Mouse (Mus musculus): ENCODE data around the gene Hist1h3f. TPM values are rescaled to one million over a fixed set of nuclear protein-coding genes. Genes with fewer than 3 reads are reported as not detected.
"Not testable (repeated sequence)": the region's sequence is repeated elsewhere in the genome, so short reads cannot be mapped to it uniquely, and the experiment has no call there.

Hist1h3f gene
- polyA plus RNA-seq, 1 experiment from 2014 or later: 0.92 TPM

DNA sequence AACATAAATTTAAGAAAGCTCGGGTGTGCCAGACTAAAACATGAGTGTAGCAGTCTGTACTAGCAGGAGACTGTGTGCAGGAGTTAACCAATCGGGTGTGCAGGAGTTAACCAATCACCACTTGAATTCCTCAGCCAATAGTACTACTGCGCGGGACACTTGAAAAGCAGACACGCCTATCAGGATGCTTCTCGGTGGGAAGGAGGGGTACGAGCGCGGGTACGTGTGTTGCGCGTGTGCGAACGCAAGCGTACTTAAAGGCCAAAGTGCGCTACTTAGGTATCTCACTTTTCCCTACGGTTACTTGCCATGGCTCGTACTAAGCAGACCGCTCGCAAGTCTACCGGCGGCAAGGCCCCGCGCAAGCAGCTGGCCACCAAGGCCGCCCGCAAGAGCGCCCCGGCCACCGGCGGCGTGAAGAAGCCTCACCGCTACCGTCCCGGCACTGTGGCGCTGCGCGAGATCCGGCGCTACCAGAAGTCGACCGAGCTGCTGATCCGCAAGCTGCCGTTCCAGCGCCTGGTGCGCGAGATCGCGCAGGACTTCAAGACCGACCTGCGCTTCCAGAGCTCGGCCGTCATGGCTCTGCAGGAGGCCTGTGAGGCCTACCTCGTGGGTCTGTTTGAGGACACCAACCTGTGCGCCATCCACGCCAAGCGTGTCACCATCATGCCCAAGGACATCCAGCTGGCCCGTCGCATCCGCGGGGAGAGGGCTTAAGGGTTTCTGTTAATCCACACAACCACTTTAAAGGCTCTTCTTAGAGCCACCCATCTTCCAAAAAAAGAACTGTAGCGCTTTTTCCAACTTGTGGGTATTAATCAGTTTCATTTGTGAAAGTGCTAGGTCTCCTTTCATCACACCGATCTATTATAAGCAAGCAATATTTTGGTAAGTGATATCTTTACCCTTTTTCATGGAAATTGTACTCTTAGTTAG, 8.4 kb upstream of the Hist1h3f start, which contains the start of gene Hist1h3g:
Gene Hist1h3g, plus strand, starts transcription at position 286 of the 939 bp plus-strand sequence.
- not testable (repeated sequence) for H3K27me3 ChIP-seq (ENCODE audit: insufficient read depth, poor library complexity, severe bottlenecking); H3K9me3 ChIP-seq; H3K36me3 ChIP-seq
- peak within 1 kb of the TSS; percentile 98 for H3K27ac ChIP-seq
- under 1% methylated on average over 57 of the region's 62 CpGs for WGBS
- peak; percentile 92 for DNase-seq (ENCODE audit: low spot score)
- peak within 1 kb of the TSS; percentile 64 for H3K4me3 ChIP-seq
- H3K4me1 ChIP-seq (replicated peaks): peaks cover 47% of the 10 kb centered on the region

DNA sequence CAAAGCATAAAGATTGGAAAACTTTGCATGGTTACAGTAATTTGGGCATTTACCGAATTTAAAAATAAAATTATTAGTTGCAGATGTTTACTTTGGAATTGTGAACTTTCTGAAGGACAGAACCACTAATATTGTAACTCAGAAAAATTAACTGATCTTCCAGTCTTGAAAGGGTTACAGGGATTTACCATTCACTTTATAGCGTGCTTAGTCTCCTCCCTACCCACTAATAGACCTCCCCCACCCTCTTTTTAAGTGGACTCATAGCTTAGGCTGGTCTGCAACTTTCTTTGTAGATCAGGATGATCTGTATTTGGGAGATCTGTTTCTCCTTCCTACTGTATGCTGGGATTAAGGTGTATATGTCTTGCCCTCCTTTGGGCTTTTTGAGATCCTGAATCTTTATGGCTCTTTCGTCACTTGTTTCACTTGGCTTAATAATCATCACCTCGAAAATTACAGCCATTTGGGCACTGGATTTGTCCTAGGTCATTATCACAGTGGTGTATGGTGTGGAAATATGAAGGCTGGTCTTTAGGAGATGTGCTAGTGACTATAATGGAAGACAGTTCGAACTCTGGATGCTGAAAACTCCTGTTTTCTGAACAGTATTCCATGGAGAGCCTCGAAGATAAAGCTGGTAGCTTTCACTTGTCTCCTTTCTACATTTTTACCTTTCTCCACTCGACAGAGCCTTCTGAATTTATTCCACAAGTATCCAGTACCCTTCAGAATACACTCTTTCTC, 7.6 kb upstream of the Hist1h3f start:
- no peaks in the 10 kb centered on the region for H3K9me3 ChIP-seq
- no peaks in the 10 kb centered on the region for H3K36me3 ChIP-seq
- WGBS: 27% methylated on average over 7 of the region's 7 CpGs
- H3K27ac ChIP-seq: peak overlapping the region; percentile 98
- H3K4me3 ChIP-seq: peak overlapping the region; percentile 64
- peaks cover 47% of the 10 kb centered on the region for H3K4me1 ChIP-seq (replicated peaks)
- no peaks in the 10 kb centered on the region for H3K27me3 ChIP-seq (ENCODE audit: insufficient read depth, poor library complexity, severe bottlenecking)
- DNase-seq (ENCODE audit: low spot score): no peak

GRCm38 (mm10) chr13:23537006-23537710, 6.7 kb upstream of the Hist1h3f start:
- H3K36me3 ChIP-seq: no peaks in the 10 kb centered on the region
- H3K4me3 ChIP-seq: peak overlapping the region; percentile 64
- H3K27ac ChIP-seq: peak overlapping the region; percentile 98; the same call in 1 of the 2 replicates
- peaks cover 47% of the 10 kb centered on the region for H3K4me1 ChIP-seq (replicated peaks)
- no peaks in the 10 kb centered on the region for H3K27me3 ChIP-seq (ENCODE audit: insufficient read depth, poor library complexity, severe bottlenecking)
- no peaks in the 10 kb centered on the region for H3K9me3 ChIP-seq
- DNase-seq (ENCODE audit: low spot score): no peak
- 83% methylated on average over 3 of the region's 3 CpGs for WGBS

DNA sequence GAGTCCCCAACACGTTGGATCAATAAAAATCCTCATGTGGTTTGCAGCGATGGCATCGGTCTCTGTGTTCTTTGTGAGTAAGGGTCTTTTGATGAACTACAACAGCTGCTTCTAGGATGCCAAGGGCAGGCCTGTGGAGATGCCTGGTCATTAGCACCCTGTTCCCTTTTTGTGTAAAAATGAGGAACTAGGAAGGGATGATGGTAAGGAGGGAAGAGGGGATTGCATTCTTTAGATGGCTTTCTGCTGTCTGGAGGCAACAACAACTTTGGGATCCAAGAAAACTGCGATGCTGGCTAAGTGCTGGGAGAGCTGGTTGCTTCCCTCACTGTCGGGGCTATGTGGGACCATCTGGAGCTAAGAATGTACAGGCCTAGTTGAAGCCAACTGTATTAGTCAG, 5.6 kb upstream of the Hist1h3f start:
- no peaks in the 10 kb centered on the region for H3K36me3 ChIP-seq
- no peaks in the 10 kb centered on the region for H3K27me3 ChIP-seq (ENCODE audit: insufficient read depth, poor library complexity, severe bottlenecking)
- peaks cover 42% of the 10 kb centered on the region for H3K4me1 ChIP-seq (replicated peaks)
- H3K27ac ChIP-seq: peak overlapping the region; percentile 60
- 83% methylated on average over 5 of the region's 5 CpGs for WGBS
- H3K9me3 ChIP-seq: no peaks in the 10 kb centered on the region
- no peak for DNase-seq (ENCODE audit: low spot score)
- no peak overlapping the region; the same call in 1 of the 2 replicates for H3K4me3 ChIP-seq

DNA sequence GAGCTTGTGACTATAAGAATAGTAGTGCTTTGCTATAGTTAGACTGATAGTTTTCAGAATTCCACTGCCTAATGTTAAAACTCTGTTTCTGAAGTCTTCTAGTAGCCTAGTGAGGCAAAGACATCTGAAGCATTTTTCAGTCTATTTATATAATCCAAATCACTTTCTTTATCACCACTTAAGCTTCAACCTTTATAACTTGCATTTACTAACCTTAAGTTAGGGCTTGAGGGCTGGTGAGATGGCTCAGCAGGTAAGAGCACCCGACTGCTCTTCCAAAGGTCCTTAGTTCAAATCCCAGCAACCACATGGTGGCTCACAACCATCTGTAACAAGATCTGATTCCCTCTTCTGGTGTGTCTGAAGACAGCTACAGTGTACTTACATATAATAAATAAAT, 4.0 kb upstream of the Hist1h3f start:
- 76% methylated on average over 1 of the region's 1 CpGs for WGBS
- H3K4me3 ChIP-seq; DNase-seq (ENCODE audit: low spot score): not testable (repeated sequence)

DNA sequence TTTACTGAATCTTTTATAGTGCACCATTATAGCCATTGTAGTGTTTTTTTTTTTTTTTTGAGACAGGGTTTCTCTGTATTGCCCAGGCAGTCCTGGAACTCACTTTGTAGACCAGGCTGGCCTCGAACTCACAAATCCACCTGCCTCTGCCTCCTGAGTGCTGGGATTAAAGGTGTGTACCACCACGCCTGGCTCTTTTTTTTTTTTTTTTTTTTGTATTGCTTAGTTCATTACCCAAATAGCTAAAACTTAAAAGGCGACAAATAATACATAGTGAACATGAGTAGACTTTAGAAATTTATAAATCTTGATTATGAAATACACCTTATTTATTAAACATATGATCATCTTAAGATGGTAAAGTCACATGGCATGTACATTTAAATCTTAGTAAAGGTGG, 2.4 kb upstream of the Hist1h3f start:
- WGBS: 84% methylated on average over 3 of the region's 3 CpGs
- Histone ChIP-seq H3K27ac (no peak overlapping the region), H3K27me3 (ENCODE audit: insufficient read depth, poor library complexity, severe bottlenecking) (no peaks in the 10 kb centered on the region), H3K4me3 (no peak overlapping the region), H3K36me3 (no peaks in the 10 kb centered on the region), H3K9me3 (no peaks in the 10 kb centered on the region), H3K4me1 (replicated peaks) (peaks cover 31% of the 10 kb centered on the region)
- no peak for DNase-seq (ENCODE audit: low spot score)

More for the DNA sequence above, 4.0 kb upstream of the Hist1h3f start:
- not testable (repeated sequence) for H3K9me3 ChIP-seq; H3K36me3 ChIP-seq; H3K27me3 ChIP-seq (ENCODE audit: insufficient read depth, poor library complexity, severe bottlenecking); H3K27ac ChIP-seq
- H3K4me1 ChIP-seq (replicated peaks): peaks cover 34% of the 10 kb centered on the region

- H3K27me3 ChIP-seq (ENCODE audit: insufficient read depth, poor library complexity, severe bottlenecking); DNase-seq (ENCODE audit: low spot score); H3K36me3 ChIP-seq; H3K9me3 ChIP-seq: not testable (repeated sequence)
- 9% methylated on average over 3 of the region's 3 CpGs for WGBS
- Histone ChIP-seq H3K27ac (peak overlapping the region; percentile 95), H3K4me3 (peak overlapping the region; percentile 57), H3K4me1 (replicated peaks) (peaks cover 23% of the 10 kb centered on the region)
These were observed 1.4 kb upstream of the Hist1h3f start for GRCm38 (mm10) chr13:23542225-23542980.

DNA sequence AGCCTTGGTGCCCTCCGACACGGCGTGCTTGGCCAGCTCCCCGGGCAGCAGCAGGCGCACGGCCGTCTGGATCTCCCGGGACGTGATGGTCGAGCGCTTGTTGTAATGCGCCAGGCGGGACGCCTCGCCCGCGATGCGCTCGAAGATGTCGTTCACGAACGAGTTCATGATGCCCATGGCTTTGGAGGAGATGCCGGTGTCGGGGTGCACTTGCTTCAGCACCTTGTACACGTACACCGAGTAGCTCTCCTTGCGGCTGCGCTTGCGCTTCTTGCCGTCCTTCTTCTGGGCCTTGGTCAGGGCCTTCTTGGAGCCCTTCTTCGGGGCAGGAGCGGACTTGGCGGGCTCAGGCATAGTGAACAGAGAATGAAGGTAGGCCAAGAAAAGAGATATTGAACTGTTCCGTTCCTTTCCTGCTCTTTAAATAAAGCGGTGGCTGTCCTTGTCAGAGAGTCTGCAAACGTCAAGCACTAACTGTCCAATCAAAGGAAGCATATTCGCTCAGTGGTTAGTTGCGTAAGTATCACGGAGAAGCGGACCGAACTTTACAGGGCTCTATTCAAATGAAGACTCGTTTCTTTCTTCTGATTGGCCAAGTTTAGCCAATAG, 749 bp upstream of the Hist1h3f start, which contains the start of gene Hist1h2bh:
Gene Hist1h2bh, minus strand, starts transcription at position 394 of the 609 bp plus-strand sequence.
- DNase-seq (ENCODE audit: low spot score): peak; percentile 79
- Histone ChIP-seq H3K27ac (peak within 1 kb of the TSS; percentile 95), H3K4me1 (replicated peaks) (peaks cover 19% of the 10 kb centered on the region), H3K4me3 (peak within 1 kb of the TSS; percentile 57)
- H3K36me3 ChIP-seq; H3K27me3 ChIP-seq (ENCODE audit: insufficient read depth, poor library complexity, severe bottlenecking); H3K9me3 ChIP-seq: not testable (repeated sequence)
- WGBS: under 1% methylated on average over 42 of the region's 42 CpGs

DNA sequence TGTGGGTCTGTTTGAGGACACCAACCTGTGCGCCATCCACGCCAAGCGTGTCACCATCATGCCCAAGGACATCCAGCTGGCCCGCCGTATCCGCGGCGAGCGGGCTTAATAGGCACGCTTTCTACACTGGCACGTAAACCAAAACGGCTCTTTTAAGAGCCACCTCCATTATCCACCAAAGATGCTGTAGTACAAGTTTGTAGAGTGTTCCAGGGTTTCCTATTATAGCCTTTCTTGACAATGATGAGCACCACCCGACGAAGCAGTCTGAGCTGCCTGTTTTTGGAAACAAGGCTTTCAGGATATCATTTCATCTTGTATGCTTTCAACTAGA, 902 bp downstream of the Hist1h3f start:
- 0% methylated on average over 14 of the region's 14 CpGs for WGBS
- H3K27me3 ChIP-seq (ENCODE audit: insufficient read depth, poor library complexity, severe bottlenecking); DNase-seq (ENCODE audit: low spot score); H3K36me3 ChIP-seq; H3K9me3 ChIP-seq: not testable (repeated sequence)
- H3K4me3 ChIP-seq: peak overlapping the region; percentile 57
- H3K4me1 ChIP-seq (replicated peaks): peaks cover 15% of the 10 kb centered on the region
- peak overlapping the region; percentile 95 for H3K27ac ChIP-seq

GRCm38 (mm10) chr13:23546694-23547093, 2.8 kb downstream of the Hist1h3f start:
- H3K27me3 ChIP-seq (ENCODE audit: insufficient read depth, poor library complexity, severe bottlenecking): no peaks in the 10 kb centered on the region
- no peak overlapping the region for H3K4me3 ChIP-seq
- H3K27ac ChIP-seq: peak overlapping the region; percentile 80
- DNase-seq (ENCODE audit: low spot score): no peak
- 82% methylated on average over 5 of the region's 5 CpGs for WGBS
- no peaks in the 10 kb centered on the region for H3K9me3 ChIP-seq
- peaks cover 24% of the 10 kb centered on the region for H3K4me1 ChIP-seq (replicated peaks)
- no peaks in the 10 kb centered on the region for H3K36me3 ChIP-seq

DNA sequence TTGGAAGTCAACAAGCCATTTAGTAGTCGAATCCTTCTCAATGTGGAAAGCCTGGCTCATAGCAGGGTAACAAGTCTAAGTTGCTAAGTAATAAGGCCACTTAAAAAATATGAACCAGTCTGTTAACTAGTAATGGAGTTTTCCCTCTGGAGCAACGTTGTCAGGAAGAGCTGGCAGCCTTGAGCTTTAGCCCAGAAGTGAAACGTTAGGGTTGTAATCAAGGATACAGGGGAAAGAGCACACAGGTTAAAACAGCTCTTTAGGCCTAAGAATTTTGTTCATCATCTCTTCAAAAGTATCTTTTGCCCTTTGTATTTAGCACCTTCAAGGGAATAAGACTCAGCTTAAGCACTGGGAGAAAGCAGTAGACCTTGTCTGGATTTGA, 6.9 kb downstream of the Hist1h3f start:
- no peaks in the 10 kb centered on the region for H3K27me3 ChIP-seq (ENCODE audit: insufficient read depth, poor library complexity, severe bottlenecking)
- DNase-seq (ENCODE audit: low spot score): peak; percentile 33
- H3K36me3 ChIP-seq: no peaks in the 10 kb centered on the region
- H3K4me1 ChIP-seq (replicated peaks): peaks cover 20% of the 10 kb centered on the region
- H3K27ac ChIP-seq: peak overlapping the region; percentile 98
- no peaks in the 10 kb centered on the region for H3K9me3 ChIP-seq
- 9% methylated on average over 3 of the region's 3 CpGs for WGBS
- peak overlapping the region; percentile 55 for H3K4me3 ChIP-seq
